Mouse (Mus musculus) thymus, postnatal 36 days (tissue): ENCODE measurements around the gene Zfand6.

Experiments
- DNase-seq, 2 experiments: peaks; one replicate each; pipeline ENCODE4 v3.0.0; 2022; ENCODE audit warnings: mixed read lengths in 2 of 2

The Zfand6 gene

DNA sequence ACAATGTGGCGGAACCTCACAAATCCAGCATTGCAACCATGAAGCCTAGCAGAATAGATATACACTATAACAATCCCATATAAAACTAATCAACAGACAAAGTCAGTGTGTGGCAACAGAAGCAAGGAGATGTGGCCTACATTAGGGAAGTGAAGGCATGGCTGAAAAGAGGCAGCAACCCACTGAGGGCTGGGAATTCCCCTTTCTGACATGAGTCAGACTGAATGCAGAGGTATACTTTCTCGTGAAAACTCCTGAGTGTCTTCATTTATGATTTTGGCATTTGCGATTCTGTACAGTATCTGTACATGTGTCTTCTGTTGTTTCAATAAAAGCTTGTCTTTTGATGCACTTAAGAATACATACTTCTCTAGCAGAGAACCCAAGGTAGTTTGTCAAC, 98.4 kb downstream of the Zfand6 start:
- DNase-seq: no peak

DNA sequence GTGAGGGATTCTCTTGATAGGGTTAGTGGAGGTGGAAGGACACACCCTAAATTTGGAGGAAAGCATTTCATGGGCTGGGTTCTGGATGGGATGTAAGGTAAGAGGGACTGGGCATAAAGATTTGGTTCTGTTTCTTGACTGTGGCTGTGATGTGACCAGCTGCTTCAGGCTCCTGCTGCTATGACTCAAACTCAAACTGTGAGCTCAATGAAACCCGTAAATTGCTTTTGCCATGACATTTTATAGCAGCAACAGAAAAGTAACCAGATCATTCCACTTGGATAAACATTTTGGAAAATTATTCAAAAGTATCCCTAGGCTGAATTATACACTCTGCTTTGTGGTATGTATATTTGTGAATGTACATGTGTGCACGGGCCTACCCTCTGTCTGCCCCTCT, 99.1 kb downstream of the Zfand6 start:
- no peak for DNase-seq

DNA sequence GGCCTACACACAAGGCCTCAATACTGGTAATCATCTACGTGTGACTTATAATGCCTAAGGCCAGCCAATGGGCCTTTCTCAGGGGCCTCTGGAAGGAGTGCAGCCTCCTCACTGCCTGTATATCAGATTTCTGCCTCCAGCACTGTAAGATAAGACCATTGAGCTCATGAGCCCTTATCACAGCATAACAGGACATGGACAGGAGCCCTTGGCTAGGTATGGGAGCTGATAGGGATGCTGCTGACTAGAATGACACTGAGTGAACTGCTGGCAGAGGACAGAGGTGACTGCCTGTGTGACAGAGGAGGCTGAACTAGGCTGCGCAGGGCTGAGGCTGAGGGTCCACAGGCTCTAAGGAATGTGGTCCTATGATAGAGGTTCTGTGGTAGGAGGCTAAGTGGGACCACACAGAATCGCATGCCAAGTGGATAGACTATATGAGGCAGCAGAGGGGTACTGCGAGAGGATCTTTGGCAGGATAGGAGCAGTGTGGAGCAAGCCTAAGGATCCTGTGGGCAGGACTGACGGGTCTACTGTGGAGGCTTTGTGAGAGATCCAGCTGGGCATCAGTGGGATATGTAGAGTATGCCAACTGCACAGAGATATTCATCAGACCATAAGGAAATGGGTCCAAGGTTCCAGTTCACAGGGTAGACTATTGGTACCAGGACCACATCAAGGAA, 102.5 kb downstream of the Zfand6 start:
- DNase-seq: no peak

DNA sequence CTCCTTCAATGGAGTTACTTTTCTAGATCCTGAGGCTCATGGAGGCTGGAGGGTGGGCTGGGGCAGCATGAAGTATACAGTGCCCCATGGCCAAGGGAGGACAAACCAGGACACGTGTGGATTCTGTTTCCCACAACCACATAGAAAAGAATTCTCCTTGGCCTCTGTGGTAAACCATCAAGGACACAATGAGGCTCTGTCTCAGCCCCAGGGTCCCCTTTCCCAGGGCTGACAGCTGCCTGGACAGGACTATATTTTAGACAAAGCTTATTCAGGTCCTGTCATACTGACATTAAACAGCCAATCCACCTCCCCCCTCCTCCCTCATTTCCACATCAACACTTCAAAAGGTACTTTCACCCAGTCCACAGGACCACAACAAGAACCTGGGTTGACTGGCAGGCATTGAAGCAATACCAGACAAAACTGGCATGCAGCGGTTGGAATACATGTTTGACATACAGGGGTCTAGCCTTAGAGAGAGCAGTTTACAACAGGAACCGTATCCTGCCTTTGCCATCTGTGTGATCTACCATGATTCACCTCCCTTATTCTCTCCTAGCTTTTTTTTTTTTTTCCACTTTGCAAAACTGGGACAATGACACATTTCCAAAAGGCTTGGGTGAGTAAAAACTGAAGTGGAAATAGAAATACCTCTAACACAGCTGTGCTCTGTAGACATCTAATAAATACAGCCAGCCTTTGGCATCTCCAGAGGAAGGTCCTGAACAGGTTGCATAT, 103.2 kb downstream of the Zfand6 start:
- no peak for DNase-seq

DNA sequence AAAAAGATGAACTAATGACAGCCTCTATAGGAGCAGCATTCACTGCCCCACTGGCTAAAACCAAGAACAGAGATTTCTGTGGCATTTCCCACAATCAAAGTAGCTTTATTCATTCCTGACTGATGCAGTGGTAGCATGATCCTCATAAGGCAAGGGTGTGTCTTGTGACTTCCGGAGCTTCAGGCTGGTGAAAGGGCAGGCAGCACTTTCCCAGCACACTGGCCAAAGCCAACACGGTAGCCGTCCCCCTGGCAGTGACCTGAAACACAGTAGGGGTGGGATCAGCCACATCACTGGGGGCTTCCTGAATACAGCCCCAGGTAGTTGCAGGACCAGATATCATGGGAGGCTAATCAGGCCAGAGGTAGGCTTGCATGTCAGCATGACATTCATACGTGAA, 104.7 kb downstream of the Zfand6 start:
- no peak for DNase-seq

DNA sequence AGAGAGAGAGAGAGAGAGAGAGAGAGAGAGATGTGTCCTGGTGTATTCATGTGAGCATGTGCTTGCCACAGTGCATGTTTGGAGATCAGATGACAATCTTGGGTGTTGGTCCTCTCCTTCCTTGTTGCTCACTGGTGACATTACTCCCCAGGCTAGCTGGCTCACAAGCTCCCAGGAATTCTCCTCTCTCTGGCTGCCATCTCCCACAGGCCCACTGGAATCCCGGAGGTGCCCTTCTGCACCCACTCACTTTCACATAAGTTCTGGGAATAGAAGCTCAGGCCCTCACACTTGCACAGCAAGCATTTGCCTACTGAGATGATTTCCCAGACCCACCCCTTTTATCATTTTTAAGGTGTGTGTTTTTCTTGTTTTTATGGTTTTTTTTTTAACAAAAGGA, 110.0 kb downstream of the Zfand6 start:
- no peak for DNase-seq

DNA sequence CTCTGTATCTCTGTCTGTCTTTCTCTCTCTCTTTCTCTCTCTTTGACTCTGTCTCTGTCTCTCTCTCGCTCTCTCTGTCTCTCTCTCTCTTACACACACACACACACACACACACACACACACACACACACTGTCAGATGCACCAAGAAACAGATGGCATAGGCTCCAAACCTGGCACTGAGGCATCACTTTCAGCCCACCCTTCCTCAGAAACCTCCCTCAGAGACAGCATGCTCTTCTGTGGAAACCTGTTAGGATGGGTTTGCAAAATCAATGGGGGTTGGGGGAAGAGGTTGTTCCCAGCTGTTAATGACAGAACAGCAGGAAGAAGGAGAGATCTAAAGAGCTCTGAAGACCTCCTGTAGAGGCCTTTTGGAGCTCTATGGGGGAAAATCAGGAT, 110.9 kb downstream of the Zfand6 start:
- DNase-seq: no peak

DNA sequence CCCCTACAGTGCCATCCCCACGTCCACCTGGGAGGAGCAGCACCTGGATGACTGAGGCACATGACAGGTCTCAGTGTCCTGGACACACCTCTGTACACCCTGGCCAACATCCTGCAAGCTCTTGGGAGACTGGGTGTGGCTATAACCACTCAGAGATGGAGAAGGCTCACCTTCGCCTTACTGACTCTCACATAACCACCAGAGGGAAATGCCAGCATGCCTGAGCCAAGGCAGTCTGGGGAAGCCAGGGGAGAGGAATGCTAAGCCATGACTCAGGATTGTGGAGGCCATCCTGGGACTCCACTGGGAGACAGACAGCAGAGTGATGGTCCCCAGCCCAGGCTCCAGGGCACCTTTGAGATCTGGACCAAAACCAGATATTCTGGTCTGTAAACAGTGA, 112.7 kb downstream of the Zfand6 start:
- DNase-seq: no peak

DNA sequence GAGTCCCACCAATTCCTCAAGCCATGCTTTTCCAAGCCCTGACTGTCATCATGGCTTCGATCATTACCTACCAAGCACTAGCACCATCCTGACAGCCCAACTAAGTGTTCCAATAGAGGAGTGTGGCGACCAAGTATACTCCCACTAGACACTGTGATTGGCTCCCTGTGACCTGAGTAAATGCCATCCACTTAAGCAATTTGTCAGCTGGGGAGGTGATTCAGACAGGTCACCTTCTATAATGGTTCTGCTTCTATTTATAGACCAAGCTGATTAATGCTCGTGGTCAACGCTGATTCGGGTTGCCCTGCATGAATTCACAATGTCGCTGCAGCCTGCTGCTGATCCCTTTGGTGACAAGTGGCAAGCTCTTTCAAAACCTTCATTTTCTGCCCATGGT, 123.6 kb downstream of the Zfand6 start:
- no peak for DNase-seq

DNA sequence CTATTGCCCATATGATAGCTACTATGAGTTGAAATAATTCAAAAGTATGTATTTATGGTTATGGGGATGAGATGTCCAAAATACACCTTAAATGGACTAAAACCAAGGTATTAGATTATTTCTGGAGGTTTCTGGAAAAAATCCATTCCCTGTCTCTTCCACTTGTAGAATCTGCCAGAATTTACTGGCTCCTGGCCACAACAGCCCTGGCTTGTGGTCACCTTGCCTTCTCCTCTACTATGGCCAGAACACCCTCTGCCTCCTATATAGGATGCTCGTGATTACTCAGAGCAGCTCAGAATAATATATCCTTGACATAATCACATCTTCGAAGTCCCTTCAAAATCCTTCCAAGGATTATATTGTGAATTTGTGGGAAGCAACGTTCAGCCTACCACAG, 125.5 kb downstream of the Zfand6 start:
- DNase-seq: no peak
